Mouse (Mus musculus): Measurements from ENCODE around the gene Ctdsp2.

DNA sequence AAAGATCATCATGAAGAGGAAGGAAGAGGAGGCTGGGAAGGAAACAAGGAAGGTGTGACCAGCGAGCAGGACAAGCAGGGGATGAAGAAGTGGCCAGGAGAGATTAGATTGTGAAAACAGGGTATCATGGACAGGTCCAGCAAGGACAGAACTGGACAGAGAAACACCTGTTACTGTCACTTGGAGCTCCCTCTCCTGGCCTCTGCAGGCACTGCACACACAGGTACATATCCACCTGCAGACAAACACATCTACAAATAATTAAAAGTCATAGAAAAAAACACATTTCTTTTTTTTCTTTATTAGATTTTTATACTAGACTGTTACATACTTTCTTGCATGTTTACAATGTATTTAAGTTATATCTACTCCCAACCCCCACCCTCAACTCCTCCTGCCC lies 26.1 kb upstream of the Ctdsp2 start:
- TF ChIP-seq CTCF (IDR thresholded peaks at IDR 0.05; ENCODE audit: low read depth): peak; percentile 48
- no peak for TF ChIP-seq EP300 (IDR thresholded peaks at IDR 0.05; ENCODE audit: low read depth)
